Mouse (Mus musculus) limb, embryonic 15.5 days (tissue): ENCODE measurements around the gene 1700042G07Rik. TPM values are rescaled to one million over a fixed set of nuclear protein-coding genes. Genes with fewer than 3 reads are reported as not detected.
"Not testable (repeated sequence)": the region's sequence is repeated elsewhere in the genome, so short reads cannot be mapped to it uniquely, and the experiment has no call there.

ENCODE experiments used
- ATAC-seq: fragments of 200-750 bp; cut with Nextera tagmentation; 2 replicates; pipeline ENCODE4 v1.8.0; 2017; ENCODE audit warnings: low read depth, moderate TSS enrichment; ENCODE audit not compliant: insufficient number of reproducible peaks, low FRiP score, low TSS enrichment
- H3K27ac ChIP-seq: fragments of 300-500 bp; sonication (generic); 2 replicates; pipeline ENCODE4 v1.5.1; 2015; ENCODE audit warnings: moderate library complexity, mild to moderate bottlenecking, inconsistent platforms
- H3K27me3 ChIP-seq: fragments of 300-500 bp; sonication (generic); 2 replicates; pipeline ENCODE4 v1.6.1; 2015; ENCODE audit warnings: inconsistent platforms
- H3K36me3 ChIP-seq: fragments of 300-500 bp; sonication (generic); 2 replicates; pipeline ENCODE4 v1.6.1; 2015; ENCODE audit warnings: inconsistent platforms
- H3K4me1 ChIP-seq: fragments of 300-500 bp; sonication (generic); 2 replicates; pipeline ENCODE4 v1.6.1; 2015; ENCODE audit warnings: inconsistent platforms
- H3K4me2 ChIP-seq: fragments of 300-500 bp; sonication (generic); 2 replicates; pipeline ENCODE4 v1.6.1; 2015; ENCODE audit warnings: mild to moderate bottlenecking, inconsistent platforms
- H3K4me3 ChIP-seq: fragments of 300-500 bp; sonication (generic); 2 replicates; pipeline ENCODE4 v1.5.1; 2015; ENCODE audit warnings: mild to moderate bottlenecking, inconsistent platforms
- H3K9ac ChIP-seq: fragments of 300-500 bp; sonication (generic); 2 replicates; pipeline ENCODE4 v1.6.1; 2015; ENCODE audit warnings: inconsistent platforms
- H3K9me3 ChIP-seq: fragments of 300-500 bp; sonication (generic); 2 replicates; pipeline ENCODE4 v1.6.1; 2016; ENCODE audit warnings: inconsistent platforms
- WGBS: fragments of 180-500 bp; shearing (Covaris S2); methylation state at CpG from one replicate; pipeline ENCODE4 v1.1.7; 2015; 5-methylcytosine and 5-hydroxymethylcytosine counted together
- polyA plus RNA-seq: library from polyadenylated mRNA; unstranded; fragments of >200 nt; fragmentation: Nextera tagmentation; extraction: Ambion mirVana; gene quantifications from 2 replicates; pipeline ENCODE4 v1.2.1, GENCODE M21; 2015

1700042G07Rik gene
- polyA plus RNA-seq, 1 experiment from 2014 or later: not detected

DNA sequence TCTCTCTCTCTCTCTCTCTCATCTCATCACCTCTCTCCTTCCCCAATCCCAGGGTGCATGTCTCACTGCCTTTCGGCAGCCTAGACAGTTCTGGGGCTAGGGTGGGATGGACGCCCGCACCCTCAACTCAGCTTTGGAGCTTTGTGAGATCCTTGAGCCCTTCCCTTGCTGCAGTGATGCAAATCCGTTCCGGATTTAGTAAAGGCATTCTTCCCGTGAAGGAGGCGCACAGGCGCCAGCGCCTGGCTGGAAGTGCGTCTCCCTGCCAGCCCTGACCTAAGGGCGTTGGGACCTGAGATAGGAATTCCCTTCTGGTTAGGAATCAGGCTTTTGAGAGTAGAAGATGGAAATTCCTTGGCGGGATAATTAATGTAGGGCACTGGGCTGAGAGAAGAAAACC is 9.6 kb downstream of the 1700042G07Rik start:
- no peaks in the 10 kb centered on the region for H3K27me3 ChIP-seq
- no peak for ATAC-seq
- no peak overlapping the region for H3K9ac ChIP-seq
- H3K36me3 ChIP-seq: no peaks in the 10 kb centered on the region
- H3K4me1 ChIP-seq: peaks cover 5% of the 10 kb centered on the region; the same call in 1 of the 2 replicates
- H3K4me2 ChIP-seq: 0 out of 2 replicates have a peak overlapping the region, but pooled peaks have one; percentile 28
- peak overlapping the region; percentile 17 for H3K4me3 ChIP-seq
- H3K9me3 ChIP-seq: no peaks in the 10 kb centered on the region
- no peak overlapping the region for H3K27ac ChIP-seq
- WGBS: 8% methylated on average over 12 of the region's 12 CpGs

DNA sequence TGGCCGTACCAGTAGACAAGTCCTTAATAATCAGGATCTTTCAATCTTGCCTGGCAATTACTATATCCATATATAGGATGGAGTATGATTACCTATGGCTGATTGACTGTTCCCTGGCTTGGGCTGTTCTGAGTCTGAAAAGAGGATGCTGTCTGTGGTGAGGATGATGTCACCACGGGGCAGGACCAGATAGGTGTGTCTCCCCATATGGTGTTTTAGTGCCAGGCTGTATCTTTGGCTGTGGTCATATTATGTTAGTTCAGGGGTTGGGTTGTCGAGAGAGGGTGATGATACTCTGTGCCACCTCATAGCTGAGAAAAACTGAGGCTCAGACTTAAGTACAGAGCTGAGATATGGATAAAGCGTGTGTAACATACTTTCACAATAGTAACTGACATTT is 11.9 kb downstream of the 1700042G07Rik start:
- Histone ChIP-seq H3K4me3 (no peak overlapping the region), H3K9ac (no peak overlapping the region), H3K27me3 (no peaks in the 10 kb centered on the region), H3K4me2 (no peak overlapping the region), H3K36me3 (no peaks in the 10 kb centered on the region), H3K4me1 (peaks cover 5% of the 10 kb centered on the region; the same call in 1 of the 2 replicates), H3K27ac (no peak overlapping the region), H3K9me3 (no peaks in the 10 kb centered on the region)
- no peak for ATAC-seq
- 88% methylated on average over 4 of the region's 4 CpGs for WGBS

DNA sequence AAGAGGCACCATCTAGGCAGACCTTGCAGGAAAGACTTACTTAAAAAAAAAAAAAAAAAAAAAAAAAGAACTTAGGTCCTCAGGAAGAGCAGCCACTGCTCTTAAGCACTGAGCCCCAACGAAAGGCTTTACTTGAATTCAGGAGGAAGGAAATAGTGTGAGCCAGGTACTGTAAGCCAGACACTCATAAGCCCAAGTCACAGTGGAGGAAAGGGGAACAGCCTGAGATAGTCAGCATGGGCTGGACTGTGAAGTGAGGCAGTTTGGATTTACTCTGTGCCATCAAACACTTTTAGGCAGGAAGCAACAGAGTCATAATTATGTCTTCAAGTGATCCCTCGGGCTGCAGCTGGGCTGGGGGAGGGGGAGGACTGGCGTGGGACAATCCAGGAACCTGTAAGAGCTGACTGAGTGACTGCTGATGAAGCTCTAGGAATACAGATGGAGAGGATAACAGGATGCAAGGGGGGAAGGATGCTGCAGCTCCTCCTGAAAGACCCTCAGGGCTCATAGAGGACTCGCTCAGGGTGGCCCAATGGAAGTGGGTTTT is 19.2 kb downstream of the 1700042G07Rik start:
- 30% methylated on average over 4 of the region's 4 CpGs for WGBS
- Histone ChIP-seq H3K36me3 (no peaks in the 10 kb centered on the region), H3K4me1 (no peaks in the 10 kb centered on the region), H3K27me3 (no peaks in the 10 kb centered on the region), H3K27ac (no peak overlapping the region), H3K4me3 (no peak overlapping the region), H3K9me3 (no peaks in the 10 kb centered on the region), H3K9ac (no peak overlapping the region), H3K4me2 (no peak overlapping the region)
- ATAC-seq: no peak

DNA sequence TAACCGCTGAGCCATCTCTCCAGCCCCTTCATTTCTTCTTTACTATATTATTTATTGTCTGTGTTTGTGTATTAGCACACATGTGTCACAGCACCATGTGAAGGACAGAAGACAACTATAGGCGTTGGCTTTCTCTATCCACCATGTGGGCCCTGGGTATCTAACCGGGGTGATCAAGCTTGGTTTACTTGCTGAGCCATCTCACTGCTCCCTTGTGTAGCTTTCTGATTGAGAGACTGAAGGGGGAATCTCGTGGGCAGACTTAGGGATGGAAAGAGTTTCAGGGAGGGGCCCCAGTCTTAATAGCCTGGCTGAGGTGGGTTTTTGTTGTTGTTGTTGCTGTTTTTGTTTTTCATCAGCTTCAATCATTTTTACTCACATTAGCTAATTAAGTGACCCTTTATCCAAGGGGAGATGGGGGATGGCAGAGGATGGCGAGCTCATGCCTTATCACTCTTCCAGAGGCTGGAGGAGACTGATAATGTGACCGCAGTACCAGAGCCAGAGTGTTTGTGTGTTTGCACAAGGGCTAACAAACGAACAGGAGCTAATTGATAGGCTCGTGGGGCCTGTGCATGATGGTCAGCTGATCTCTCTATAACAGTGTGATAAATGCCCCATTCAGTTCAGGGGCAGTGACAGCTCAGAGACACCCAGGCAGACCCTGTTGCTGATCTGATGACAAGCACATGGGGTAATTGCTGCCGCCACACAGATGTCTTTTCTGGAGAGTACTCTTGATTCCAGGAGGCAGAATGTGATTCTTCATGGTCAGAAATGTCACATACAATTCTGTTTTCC is 20.6 kb downstream of the 1700042G07Rik start:
- no peak overlapping the region for H3K4me3 ChIP-seq
- WGBS: 65% methylated on average over 9 of the region's 9 CpGs
- H3K4me2 ChIP-seq: no peak overlapping the region
- H3K36me3 ChIP-seq: no peaks in the 10 kb centered on the region
- no peaks in the 10 kb centered on the region for H3K27me3 ChIP-seq
- no peak overlapping the region for H3K9ac ChIP-seq
- H3K27ac ChIP-seq: no peak overlapping the region
- H3K9me3 ChIP-seq: no peaks in the 10 kb centered on the region
- H3K4me1 ChIP-seq: no peaks in the 10 kb centered on the region
- no peak for ATAC-seq

DNA sequence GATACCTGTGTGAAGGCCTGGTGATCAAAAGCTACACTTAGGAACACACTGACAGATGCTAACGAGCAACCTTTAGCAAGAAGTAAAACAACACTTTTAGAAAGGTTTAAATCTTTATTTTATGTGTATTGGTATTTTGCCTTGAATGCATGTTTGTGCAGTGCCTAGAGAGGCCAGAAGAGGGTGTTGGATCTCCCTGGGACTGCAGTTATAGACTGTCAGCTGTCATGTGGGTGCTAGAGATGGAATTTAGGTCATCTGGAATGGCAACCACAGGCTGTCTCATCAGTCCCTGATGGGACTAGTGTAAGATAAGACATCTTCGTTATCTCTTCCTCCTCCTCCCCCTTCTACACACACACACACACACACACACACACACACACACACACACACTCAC is 25.2 kb downstream of the 1700042G07Rik start:
- H3K27ac ChIP-seq: no peak overlapping the region
- no peak overlapping the region for H3K9ac ChIP-seq
- H3K4me2 ChIP-seq: no peak overlapping the region
- 76% methylated on average over 2 of the region's 2 CpGs for WGBS
- H3K9me3 ChIP-seq: no peaks in the 10 kb centered on the region
- no peak for ATAC-seq
- no peaks in the 10 kb centered on the region for H3K27me3 ChIP-seq
- no peaks in the 10 kb centered on the region for H3K4me1 ChIP-seq
- H3K36me3 ChIP-seq: no peaks in the 10 kb centered on the region
- no peak overlapping the region for H3K4me3 ChIP-seq

DNA sequence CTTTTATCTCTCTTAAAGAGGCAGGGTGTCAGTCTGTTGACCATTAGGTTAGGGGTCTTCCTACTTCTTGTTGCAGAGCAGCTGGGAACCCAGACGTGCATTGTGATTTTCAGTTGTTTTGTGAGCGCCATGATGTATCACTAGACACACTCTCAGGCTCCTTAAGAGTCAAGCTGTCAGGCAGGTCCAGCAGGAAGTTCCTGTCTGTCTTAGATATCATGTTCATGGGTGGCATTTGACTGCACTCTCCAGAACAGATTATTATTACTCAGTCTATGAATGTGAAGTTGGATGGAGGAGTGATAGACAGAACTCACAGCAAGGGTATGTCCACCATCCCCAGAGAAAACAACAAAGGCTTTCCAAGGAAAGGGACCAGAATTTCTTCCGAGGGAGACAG is 31.2 kb downstream of the 1700042G07Rik start:
- Histone ChIP-seq H3K9ac (no peak overlapping the region), H3K27ac (no peak overlapping the region), H3K4me1 (no peaks in the 10 kb centered on the region), H3K36me3 (no peaks in the 10 kb centered on the region), H3K4me3 (no peak overlapping the region), H3K4me2 (no peak overlapping the region), H3K27me3 (no peaks in the 10 kb centered on the region), H3K9me3 (no peaks in the 10 kb centered on the region)
- WGBS: 59% methylated on average over 3 of the region's 3 CpGs
- ATAC-seq: no peak

DNA sequence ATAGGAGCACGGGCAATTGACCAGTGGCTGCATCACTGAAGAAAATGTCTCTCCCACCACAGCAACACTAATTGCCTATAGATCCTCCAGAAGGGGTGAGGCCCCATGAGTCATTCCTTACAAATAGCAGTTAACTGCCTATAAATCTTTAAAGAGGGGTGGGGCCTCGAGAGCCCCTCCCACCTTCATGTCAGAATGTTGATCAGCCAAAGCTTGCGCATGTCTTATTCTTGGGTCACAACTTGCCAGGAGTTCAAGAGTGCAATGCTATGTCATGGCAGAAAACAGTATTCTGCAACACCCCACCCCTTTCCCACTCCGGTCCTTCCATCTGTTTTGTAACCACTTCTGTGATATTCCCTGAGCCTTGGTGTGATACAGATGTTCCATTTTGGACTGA is 33.4 kb downstream of the 1700042G07Rik start:
- no peak overlapping the region for H3K27ac ChIP-seq
- ATAC-seq: no peak
- no peaks in the 10 kb centered on the region for H3K36me3 ChIP-seq
- no peaks in the 10 kb centered on the region for H3K9me3 ChIP-seq
- no peaks in the 10 kb centered on the region for H3K4me1 ChIP-seq
- no peak overlapping the region for H3K4me3 ChIP-seq
- no peak overlapping the region for H3K9ac ChIP-seq
- WGBS: 60% methylated on average over 4 of the region's 4 CpGs
- H3K4me2 ChIP-seq: no peak overlapping the region
- no peaks in the 10 kb centered on the region for H3K27me3 ChIP-seq

DNA sequence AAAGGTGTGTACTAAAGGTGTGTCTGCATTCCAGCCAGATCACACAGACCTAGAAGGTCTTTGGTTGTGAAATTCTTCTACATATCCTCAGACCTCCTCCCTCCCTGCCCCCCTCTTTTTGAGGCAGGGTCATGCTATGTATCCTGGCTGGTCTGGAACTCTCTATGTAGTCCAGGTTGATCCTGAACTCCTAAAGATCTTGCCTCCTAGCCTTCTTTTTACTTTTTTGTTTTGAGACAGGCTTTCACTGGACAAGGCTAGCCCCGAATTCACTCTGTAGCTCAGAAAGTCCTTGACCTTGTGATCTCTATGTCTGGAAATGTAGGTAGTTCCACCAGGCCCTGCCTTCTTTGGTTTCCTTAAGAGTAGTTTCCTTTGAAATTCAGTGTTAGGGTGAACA is 35.7 kb downstream of the 1700042G07Rik start:
- Histone ChIP-seq H3K9ac (no peak overlapping the region), H3K36me3 (no peaks in the 10 kb centered on the region), H3K9me3 (no peaks in the 10 kb centered on the region), H3K4me2 (no peak overlapping the region), H3K27me3 (no peaks in the 10 kb centered on the region), H3K4me1 (no peaks in the 10 kb centered on the region), H3K4me3 (no peak overlapping the region), H3K27ac (no peak overlapping the region)
- ATAC-seq: no peak
- 87% methylated on average over 1 of the region's 1 CpGs for WGBS

DNA sequence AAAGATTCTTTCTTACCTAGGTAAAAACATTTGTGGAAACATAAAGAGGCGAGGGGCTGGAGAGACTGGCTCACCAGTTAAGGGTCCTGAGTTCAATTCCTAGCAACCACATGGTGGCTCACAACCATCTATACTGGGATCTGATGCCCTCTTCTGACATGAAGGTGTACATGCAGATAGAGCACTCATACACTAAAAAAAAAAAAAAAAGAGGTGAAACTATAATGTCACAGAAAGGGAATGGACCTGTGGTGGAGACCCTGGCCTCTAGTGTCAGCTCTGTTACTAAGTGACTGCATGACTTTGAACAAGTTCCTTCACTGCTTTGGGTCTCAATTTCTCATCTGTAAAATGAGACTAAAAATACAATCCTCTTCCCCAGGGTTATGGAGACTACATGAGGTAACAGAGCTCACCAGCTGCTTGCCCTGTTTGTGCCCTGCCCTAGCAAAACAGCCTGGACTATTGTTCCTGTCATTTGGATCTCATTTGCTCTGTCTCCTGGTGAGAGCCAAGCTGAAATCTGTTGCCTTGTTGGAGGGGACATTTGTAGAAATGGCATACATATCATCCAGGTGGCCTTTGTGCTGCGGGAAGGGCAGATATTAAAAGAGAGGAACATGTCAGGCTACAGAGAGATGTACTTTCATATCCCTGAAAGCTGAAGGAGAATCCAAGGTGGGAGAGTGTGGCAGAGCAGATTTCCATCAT is 42.9 kb downstream of the 1700042G07Rik start:
- no peak for ATAC-seq
- Histone ChIP-seq H3K27ac (no peak overlapping the region), H3K27me3 (no peaks in the 10 kb centered on the region), H3K4me3 (no peak overlapping the region), H3K4me1 (0 out of 2 replicates have a peak, but pooled peaks cover 5% of the 10 kb centered on the region), H3K36me3 (no peaks in the 10 kb centered on the region), H3K9ac (no peak overlapping the region), H3K4me2 (no peak overlapping the region), H3K9me3 (no peaks in the 10 kb centered on the region)
- WGBS: 92% methylated on average over 2 of the region's 2 CpGs

DNA sequence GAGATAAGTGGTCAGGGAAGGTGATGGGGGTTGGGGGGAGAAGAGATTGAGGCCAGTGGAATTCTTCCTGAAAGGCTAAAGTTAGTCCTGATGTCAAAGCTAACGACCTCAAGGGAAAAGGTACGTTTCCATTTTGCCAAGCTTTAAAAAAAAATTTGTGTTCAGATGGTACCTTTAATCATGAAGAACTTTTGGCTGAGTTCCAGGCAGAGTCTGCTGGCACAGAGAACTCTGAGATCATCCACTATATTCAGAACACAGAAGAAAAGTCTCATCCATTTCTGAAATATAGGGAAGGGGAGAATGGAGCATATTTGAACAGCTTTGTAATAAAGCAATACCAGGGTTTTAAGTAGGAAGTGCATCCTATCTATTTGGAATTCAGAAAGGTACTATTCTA is 43.9 kb downstream of the 1700042G07Rik start:
- Histone ChIP-seq H3K4me2 (no peak overlapping the region), H3K9me3 (no peaks in the 10 kb centered on the region), H3K9ac (no peak overlapping the region), H3K4me3 (no peak overlapping the region), H3K36me3 (no peaks in the 10 kb centered on the region), H3K27me3 (no peaks in the 10 kb centered on the region), H3K27ac (no peak overlapping the region), H3K4me1 (0 out of 2 replicates have a peak, but pooled peaks cover 5% of the 10 kb centered on the region)
- ATAC-seq: no peak
- 26% methylated on average over 2 of the region's 2 CpGs for WGBS

DNA sequence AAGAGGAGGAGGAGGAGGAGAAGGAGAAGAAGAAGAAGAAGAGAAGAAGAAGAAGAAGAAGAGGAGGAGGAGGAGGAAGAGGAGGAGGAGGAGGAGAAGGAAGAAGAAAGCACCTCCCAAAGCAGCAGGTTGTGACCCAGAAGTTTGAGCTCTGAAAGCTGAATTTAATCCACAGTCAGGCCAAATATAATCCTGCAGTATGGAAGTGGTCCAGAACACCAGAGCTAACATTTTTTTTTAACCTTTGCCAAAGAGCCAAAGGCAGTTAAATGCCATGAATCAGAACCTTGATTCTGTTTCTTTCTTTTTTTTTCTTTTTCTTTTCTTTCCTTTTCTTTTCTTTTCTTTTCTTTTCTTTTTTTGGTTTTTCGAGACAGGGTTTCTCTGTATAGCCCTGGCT is 44.5 kb downstream of the 1700042G07Rik start:
- H3K4me2 ChIP-seq, H3K36me3 ChIP-seq, ATAC-seq, H3K9me3 ChIP-seq, H3K27me3 ChIP-seq, H3K9ac ChIP-seq, H3K4me1 ChIP-seq, H3K27ac ChIP-seq, H3K4me3 ChIP-seq: not testable (repeated sequence)
- 77% methylated on average over 1 of the region's 1 CpGs for WGBS

DNA sequence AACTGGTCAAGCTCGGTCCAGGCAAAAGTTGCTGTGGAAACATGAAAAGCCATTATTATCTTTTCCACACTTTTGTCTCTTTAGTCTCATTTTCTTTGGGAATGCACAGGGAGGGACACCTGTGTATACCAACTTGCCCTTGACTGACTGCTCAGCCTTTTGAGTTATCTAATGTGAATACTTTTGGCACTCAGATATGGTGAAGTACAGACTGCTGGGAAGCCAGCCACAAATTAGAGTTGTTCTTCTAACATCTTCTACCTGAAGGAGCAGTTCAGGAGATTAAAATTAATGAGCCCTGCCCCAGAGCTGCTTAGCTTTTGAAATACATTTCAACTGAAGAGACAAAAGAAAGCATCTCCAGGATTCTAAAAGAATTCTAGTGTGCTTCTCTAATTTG is 45.9 kb downstream of the 1700042G07Rik start:
- Histone ChIP-seq H3K9me3 (no peaks in the 10 kb centered on the region), H3K27me3 (no peaks in the 10 kb centered on the region), H3K36me3 (no peaks in the 10 kb centered on the region), H3K9ac (no peak overlapping the region), H3K4me2 (no peak overlapping the region), H3K4me3 (no peak overlapping the region), H3K4me1 (0 out of 2 replicates have a peak, but pooled peaks cover 5% of the 10 kb centered on the region), H3K27ac (no peak overlapping the region)
- 90% methylated on average over 1 of the region's 1 CpGs for WGBS
- no peak for ATAC-seq
